Mouse (Mus musculus): ENCODE measurements at regions not wholly inside any gene's neighbourhood (a gene's known extent, or its start where the extent isn't known, plus 50 kb on each side); places are given as distances from the start of the nearest gene placed in this dataset.

DNA sequence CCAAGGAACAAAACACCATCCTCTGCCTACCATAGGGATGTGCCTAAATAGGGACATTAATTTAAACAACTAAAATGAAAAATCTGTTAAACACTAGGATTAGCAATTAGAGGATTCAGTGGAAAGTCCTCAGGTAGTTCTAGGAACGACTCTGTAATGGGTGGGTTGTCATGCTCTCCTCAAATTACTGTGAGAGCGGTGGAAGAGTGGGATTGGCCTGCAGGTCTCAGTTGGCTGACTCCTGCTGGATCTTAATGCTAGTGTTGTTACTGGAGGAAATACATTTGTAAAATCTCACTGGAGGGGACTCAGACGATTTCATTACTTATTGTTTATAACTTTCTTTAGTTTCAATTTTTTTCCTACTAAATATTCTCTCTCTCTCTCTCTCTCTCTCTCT is 525.6 kb upstream of the 4930452B06Rik start:
- DNase-seq (ENCODE audit: low read depth, low spot score): no peak

DNA sequence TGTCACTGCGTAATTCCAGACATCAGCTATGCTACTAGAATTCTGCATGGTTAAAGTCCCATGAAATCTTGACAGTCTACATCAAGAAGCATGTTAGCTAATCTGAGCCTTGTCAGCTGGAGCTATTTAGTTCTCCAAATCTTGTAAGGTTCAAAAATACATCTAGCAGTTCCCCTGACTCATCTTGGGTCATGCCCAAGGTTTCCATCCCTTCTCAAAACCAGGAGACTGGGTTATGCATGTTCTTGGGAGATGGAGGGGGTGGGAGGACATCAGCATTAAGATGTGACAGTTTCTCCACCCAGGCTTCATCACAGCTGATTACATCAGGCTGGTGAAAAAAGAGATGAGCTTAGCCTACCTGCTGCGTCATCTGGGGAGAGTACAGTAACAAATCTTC is 495.3 kb upstream of the 4930452B06Rik start:
- no peak for DNase-seq (ENCODE audit: low read depth, low spot score)

DNA sequence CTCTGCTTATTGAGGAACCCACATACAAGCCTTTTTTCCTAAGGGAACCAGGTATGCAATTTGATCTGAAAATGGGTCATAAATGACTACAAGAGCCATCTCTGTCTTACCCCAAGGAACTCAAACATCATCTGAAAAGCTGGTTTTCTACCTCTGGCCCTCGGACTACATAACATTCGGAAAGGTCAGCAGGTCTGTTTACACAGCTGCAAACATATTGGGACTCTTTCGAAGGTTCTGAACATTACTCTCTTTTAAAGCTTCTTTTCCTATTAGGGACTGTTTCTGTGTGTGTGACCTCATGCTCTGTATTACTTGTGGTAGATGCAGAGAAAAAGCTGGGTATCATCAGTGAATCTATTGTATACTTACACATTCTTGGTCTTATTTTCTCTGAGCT is 491.9 kb upstream of the 4930452B06Rik start:
- DNase-seq (ENCODE audit: low read depth, low spot score): no peak

DNA sequence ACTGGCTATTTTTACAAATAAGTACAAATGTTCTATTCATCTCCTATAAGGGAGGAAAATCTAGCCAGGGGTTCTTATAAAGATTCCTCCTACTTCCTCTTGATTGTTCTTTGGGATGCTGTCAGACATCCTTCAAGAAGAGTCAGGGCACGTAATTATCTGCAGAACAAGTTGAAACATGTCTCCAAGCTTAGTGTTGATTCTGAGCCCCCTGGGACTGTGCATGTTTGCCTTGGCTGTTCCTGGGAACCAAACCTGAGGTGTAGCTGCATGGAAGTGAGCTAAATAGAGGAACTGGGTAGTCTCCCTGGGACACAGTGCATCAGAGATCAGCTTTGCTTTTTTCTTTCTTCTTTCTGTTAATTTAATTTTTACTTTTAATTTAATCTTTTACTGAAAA is 484.8 kb upstream of the 4930452B06Rik start:
- DNase-seq (ENCODE audit: low read depth, low spot score): no peak

DNA sequence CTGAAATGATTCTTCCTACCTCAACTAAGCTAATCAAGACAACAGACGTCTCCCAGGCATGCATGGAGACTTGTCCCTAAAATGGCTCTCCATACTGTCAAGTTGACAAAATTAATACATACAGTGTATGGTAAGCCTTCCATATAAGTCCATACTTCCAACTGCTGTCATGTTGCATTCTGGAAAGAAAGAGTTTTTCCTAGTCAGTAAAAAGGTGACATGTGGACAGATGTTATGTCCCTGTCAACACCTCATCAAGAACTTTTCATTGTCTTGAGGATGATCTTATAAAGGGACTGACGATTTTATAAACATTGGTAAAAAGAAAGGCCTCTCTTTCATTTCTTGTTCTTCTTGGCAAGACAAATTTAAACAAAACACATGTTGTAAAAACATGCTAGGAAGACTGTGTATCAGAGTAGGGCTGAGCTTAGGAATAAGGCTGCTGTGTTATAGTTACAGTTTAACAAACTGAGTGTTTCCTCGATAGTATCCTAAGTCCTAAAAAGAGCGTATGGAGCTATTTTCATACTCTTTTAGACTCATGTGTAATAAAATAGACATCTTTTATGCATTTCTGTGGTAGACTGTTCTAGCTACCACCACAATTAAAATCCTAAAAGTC is 480.7 kb upstream of the 4930452B06Rik start:
- no peak for DNase-seq (ENCODE audit: low read depth, low spot score)

DNA sequence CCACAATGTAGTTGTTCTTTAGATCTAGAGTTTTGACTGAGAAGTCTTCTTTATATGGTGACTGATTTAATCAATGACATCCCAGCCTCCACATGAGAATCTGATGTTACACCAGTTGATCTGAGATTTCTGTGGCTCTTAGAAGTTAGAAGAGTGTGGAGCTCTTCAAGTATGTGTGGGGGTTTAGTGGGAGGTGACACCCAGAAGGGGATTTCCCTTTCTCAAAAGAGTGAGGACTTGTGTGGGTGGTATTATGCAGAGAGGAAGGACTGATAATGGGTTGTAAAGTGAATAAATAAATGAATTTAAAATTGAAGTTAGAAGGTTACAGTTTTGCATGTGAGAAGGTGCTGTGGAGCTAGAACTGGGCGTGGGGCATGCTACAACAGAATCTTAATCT is 439.7 kb upstream of the 4930452B06Rik start:
- no peak for DNase-seq (ENCODE audit: low read depth, low spot score)

DNA sequence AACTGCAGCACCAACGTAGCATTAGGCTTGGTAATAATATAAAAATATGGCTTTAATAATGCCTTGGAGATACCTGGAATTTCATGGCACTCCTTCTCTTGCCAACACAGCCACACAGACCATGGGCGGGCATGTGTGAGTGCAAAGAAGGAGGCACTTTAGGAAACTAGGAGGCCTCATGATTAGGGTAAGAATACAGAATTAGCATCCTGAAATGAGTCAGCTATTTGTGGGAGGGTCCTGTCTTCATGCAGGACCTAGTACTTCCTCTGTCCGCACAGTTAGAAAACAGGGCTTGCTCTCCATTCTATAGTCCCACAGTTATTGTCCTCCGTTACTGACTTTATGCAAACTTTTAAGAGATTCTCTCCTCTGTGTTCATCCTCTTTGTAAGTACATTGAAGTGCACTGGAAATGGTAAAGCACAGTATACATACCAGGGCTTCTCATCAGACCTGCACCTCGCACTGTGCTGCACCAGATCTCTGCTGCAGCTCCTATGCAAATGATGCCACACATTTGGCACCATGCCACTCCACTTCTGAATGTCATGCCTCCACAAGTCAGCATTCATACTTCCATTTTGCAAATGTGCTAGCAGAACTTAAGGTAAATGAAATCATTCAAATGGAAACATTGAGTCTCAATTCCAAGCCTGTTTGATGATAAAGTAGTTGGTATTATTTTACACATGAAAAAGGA is 423.7 kb upstream of the 4930452B06Rik start:
- DNase-seq (ENCODE audit: low read depth, low spot score): no peak

DNA sequence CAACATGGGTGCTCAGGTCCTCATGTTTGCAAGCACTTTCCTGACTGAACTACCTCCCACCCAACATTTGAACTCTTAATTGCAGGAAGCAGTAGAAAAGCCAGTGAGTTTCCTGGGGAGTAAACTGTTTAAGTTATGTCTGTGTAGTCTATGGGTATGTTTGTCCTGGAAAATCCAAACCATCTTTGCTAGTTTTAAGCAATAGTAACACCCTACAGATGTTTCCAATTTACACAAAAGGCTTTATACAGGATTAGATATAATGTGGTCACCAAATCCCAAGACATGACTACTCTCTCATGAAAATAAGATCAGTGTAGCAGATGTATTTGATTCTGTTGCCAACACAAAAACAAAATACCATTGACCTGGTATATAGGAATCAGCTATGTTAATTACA is 421.1 kb upstream of the 4930452B06Rik start:
- no peak for DNase-seq (ENCODE audit: low read depth, low spot score)

DNA sequence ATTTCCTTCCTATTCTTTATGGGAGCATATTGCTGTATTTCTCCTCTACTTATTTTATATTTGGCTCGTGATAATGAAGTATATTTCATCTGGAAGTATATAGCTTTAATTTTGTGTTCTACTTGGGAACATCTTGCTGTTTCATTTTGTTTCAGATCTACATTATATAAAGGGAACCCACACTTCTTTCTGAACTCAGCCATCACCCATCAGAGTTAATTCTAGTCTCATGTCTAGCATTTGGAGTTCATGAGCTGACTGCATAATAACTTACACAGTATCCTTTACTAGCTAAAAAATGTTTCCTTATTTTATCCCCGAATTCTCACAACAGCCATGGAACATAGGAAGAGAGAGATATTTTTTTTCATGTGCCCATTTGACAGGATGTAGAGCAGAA is 413.6 kb upstream of the 4930452B06Rik start:
- DNase-seq (ENCODE audit: low read depth, low spot score): no peak

DNA sequence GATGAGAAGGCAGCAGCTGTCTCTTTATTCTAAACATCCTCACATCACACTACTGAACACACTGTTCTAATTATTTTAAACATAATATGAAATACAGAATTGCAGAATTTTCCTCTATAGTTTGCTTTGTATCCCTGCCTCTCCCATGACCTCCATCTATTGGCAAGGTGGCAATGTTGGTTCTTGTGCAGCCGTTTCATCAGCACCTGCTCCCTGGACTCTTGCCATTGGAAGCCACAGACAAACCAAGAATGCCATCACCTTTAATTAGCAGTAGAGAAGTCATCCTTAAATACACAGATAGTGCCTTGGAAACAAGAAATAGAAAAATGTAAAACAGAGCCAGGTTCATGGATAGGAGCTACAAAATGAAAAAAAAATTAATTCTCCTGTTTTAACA is 413.0 kb upstream of the 4930452B06Rik start:
- DNase-seq (ENCODE audit: low read depth, low spot score): no peak

DNA sequence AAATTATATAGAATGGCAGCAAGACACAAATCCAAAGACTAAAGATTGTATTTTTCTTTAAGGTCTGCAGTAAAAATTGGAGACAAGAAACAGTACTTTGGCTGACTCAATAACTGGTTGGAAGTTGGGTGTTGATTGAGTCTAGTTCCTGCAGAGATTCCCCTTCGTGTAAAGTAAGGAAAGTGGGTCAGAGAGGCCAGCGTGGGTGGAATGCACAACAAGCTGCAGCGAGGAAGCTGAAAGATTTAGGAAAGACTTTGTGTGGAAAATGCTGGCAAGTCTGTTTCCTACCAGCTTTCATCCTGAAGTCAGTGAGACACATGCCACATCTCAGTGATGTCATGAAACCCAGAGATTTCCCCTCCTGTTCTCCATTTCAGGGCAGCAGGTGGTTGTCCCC is 405.1 kb upstream of the 4930452B06Rik start:
- DNase-seq (ENCODE audit: low read depth, low spot score): no peak

DNA sequence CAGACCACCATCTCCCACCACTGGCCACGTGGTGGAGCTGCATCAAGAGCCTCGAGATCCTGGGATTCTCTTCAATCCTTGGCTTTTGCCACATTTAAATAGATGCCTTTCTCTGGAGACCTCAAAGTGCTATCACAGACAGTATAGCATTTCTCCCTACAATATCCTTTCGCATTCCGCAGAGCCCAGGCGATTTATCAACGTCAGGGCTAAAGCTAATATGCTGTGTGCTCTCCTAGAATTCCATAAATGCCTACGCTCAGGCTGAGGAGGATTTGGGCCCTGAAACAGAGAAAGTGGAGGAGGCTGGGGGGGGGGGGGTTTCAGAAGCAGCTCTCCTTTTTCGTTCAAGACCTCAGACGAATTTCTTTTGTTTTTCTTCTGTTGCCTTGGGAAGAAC is 394.0 kb upstream of the 4930452B06Rik start:
- no peak for DNase-seq (ENCODE audit: low read depth, low spot score)

DNA sequence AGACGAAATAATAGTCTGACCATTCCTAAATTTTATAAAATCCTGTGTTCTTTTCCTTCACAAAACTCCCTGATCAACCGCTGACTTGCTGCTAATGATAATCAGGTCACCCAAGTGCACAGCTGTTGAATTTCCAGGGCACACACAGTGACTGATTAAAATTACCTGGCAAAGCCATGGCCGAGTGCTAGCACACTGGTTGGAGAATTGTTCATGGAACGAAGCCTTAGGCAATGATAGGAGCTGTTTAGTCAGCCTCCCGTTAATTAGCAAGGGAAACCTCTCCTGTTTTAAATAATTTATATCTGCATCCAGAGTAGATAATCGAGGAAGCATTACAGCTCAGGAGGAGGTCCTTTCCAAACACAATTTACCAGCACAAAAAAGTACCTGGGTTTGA is 362.8 kb upstream of the 4930452B06Rik start:
- no peak for DNase-seq (ENCODE audit: low read depth, low spot score)

DNA sequence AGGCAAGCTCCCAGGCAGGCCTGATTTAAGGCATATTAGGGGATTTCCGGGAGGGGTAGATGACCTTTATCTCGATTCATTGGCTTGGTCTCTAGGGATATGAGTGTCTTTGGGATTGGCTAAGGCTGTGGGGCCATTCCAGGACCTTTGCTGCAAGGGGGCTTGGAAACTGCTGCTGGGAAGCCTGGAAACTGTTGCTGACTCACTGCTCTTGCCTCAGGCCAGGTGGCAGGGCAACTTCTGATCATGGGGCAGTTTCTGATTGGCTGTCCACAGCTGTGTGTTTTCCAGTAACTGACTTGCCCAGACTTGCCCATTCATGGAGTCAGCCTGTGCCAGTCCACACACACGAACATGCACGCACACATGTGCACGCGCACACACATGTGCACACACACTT is 349.8 kb upstream of the 4930452B06Rik start:
- DNase-seq (ENCODE audit: low read depth, low spot score): peak; percentile 34

DNA sequence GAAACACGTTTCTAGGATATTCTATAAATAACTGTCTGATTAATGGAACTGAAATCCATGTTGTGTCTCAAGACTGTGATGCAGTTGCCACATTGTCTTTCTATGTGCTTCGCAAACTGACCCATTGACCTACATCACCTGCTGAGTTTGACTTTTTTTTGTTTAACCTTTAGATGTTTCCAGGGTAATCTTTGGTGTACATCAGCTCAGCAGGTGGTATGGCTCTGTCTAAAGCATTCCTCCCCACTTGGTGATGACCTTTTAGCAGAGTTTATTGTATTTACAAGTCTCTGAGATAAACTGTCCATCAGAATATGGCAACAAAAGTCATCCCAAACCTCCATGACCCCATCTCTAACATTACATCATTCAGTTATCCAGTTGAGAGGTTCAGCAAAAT is 337.0 kb upstream of the 4930452B06Rik start:
- DNase-seq (ENCODE audit: low read depth, low spot score): no peak

DNA sequence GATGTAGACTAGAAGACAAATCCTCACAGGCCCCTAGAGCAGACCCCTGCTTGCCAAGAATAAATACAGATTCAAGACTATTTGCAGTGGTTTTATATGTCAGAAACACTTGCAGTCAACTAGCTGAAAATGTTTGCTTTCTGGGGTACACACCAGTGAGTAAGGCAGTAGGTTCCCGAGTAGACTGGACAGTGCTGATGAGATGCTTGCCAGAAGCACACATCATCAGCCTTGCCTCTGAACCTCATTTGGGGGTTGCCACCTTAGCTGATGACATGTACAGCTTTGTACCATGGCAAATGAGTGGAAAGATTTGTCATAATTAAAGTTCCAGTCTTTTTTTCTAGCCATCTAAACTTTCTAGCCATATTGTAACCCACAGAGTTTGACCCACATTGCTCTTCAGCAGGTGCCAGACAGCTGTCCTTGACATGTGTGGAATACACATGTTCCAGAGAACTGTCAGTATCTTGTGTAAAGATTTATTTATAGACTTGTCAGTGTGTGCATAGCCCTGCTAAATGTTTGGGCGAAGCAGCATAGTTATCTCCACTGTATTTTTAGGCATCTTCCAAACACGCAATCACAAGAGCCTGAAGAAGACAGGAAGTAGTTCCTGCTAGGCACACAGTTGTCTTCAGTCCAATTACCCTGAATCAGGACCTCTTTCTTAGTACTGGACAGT is 334.5 kb upstream of the 4930452B06Rik start:
- DNase-seq (ENCODE audit: low read depth, low spot score): no peak

DNA sequence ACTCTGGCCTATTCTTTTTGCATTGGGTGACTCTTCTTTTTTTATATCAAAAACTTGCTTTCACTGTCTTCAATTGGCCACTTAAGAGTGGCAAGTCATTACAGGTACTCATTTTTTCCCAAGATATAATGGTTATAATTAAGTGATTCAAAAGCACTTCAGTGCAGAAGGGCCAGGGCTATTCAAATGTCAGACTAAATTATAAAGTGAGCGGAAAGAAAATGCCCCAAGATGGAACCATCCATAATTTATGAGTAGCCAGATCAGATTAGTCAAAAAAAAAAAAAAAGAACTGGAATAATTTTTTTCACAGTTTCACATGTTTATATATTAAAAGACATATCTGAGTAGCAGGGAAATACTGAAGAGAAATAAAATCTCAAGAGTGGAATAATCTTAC is 333.8 kb upstream of the 4930452B06Rik start:
- no peak for DNase-seq (ENCODE audit: low read depth, low spot score)

DNA sequence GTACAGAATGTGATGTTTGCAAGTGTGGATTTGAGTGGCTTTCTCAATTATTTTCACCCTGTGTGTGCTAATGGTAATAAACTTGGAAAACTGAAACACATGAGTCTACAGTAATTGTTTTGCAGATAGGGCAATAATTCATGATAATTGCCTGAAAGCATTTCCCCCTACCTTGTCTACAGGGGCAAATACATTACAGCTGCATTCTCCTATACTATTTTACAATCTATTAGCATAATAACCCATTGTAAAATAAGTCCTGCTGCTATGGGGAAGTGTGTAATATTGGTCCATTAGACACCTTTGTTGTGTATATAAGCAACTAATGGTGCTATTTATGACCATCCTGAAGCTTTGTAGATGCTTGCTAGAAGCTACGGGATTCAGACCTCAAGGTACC is 327.4 kb upstream of the 4930452B06Rik start:
- no peak for DNase-seq (ENCODE audit: low read depth, low spot score)

DNA sequence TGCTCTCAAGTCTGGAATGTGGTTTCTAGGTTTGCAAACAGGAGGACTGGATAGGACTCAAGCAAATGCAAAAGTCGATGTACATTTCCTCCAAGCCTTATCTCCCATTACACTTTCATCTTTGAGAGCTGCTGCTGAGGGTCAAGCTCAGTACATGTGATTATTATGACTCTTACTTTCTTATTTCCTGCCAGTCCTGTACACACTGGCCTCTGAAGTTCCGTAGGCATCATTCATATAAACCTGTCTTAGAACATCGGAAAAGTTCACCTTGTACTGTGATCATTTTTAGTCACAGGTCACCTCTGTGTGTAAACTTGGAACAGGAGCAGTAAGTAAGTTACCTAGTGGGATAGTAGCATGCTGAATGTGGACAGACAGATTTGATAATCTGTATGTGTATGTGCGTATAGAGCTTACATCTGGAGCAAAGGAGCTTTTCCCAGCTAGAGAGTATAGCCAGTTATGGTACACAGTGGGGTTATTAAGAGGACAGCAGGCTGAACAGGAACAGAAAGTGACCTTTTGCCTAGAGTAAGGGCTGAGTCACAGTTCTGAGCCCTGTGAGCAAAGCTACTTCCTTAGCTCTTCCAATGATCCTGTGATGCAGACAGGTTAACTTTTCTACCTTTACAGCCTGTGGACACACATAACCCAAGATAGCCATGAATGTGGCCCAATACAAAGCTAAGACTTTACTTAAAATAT is 319.2 kb upstream of the 4930452B06Rik start:
- peak; percentile 2 for DNase-seq (ENCODE audit: low read depth, low spot score)

DNA sequence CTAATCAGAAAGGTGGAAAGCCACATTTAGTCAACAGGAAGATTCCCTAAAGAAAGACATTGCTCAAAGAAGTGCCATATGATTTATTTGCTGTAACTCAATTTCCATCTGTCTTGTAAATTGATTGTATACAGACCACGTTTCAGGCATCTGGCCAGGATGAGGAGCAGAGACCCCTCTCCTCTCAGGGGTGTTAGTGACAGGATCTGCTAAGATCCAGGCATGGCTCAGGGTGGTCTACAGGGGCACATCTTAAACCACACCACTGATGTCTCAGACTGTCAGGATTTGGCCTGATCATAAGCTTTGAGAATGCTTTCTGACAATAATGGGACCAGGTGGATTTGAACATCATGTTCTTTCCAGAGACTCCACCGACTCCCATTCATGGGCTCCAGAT is 295.5 kb upstream of the 4930452B06Rik start:
- no peak for DNase-seq (ENCODE audit: low read depth, low spot score)

DNA sequence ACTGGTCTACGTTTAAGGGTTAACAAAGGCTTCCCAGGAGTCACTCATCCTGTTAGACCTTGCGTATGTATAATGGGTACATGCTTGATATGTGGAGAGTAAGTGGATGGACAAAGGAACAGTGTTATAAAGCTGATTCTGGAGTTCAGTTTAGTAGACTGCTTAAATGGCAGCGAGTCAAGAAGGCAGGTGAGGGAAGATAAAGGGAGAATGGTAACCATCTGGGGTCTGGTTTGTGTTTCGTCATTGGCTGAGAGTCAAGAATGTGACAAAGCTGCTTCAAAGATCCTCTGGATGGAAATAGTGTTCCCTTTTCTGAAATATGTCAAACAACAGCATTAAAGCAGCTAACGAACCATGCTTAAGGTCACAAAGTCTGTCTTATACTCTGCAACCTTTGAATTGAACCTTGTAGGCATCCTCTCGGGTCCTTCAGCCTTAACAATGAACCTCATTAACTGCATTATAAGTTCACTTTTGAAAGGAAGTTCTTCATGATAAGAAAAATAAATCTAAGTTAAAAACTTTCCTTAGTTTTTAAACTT is 286.9 kb upstream of the 4930452B06Rik start:
- peak; percentile 4 for DNase-seq (ENCODE audit: low read depth, low spot score)

DNA sequence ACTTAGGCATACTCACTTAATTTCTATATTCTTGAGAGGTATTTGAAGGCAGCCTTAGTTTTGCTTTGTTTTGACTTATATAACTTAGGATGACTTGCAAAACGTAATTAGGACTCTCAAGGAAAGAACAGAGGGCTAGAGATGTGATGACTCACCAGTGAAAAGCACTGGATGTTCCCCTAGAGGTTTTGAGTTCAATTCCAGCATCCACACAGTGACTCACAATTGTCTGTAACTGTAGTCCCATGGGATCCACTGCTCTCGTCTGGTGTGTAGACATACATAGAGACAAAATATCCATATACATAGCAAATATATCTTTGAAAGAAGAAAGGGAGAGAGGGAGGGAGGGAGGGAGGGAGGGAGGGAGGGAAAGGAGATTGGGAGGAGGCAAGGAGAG is 282.7 kb upstream of the 4930452B06Rik start:
- peak; percentile 50 for DNase-seq (ENCODE audit: low read depth, low spot score)

Data from 3T3-L1 (cell line).